ENCODE assay signal across 9 mouse cellular contexts in the genomic region with DNA sequence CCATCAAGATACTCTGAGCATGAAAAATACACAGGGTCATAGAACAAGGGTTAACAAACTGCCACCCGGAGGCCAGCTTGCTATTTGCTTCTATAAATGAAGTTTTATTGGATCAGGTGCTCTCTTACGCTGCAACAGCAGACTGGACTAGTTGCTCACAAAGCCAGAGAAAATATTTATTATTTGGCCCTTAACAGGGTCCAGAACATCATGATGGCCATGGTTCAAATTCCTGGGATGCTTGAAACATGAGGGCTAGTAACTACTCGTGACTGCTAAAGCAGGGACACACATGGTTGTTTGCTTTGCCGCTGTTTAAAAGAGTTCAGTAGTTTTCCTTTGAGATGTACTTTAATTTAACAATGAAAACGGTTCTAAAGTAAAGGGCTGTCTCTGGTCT. TPM values are rescaled to one million over a fixed set of nuclear protein-coding genes. Genes with fewer than 3 reads are reported as not detected.
A peak's percentile ranks its signal among the peaks of the same experiment; 100 is the strongest.
DNase-seq lines count a peak whose midpoint lies in the region; ATAC-seq and TF ChIP-seq lines count a peak whose summit lies in the region.
"Had no signal": no experiment of that assay in that cellular context is flagged by ENCODE, and none has a peak within 500 bp of the region (broad histone marks: within the 10 kb centered on the region; RNA-seq: fewer than 3 reads in every experiment).

No protein-coding gene starts in this region.

- TF ChIP-seq EP300 in stomach, postnatal 0 days (optimal IDR thresholded peaks at IDR 0.05), result no peak

- no peak for TF ChIP-seq POLR2A in thymus, adult 2 months (IDR thresholded peaks at IDR 0.05; ENCODE audit: control insufficient read depth, extremely low read depth, insufficient read depth, low read length, poor library complexity)

- no peaks in the 10 kb centered on the region for H3K27me3 ChIP-seq in heart, embryonic 15.5 days
- no peaks in the 10 kb centered on the region for H3K27me3 ChIP-seq in limb, embryonic 15.5 days
- no peaks in the 10 kb centered on the region for H3K27me3 ChIP-seq in stomach, postnatal 0 days (ENCODE audit: control insufficient read depth, insufficient read depth, low read length)
- H3K27me3 ChIP-seq in thymus, adult 2 months (ENCODE audit: control insufficient read depth, insufficient read depth, low read length), result no peaks in the 10 kb centered on the region

- H3K27ac ChIP-seq in heart, embryonic 15.5 days, result peak overlapping the region; percentile 81
- H3K27ac ChIP-seq in limb, embryonic 15.5 days, result peak overlapping the region; percentile 84
- 0 out of 2 replicates have a peak overlapping the region, but pooled peaks have one; percentile 1 for H3K27ac ChIP-seq in stomach, postnatal 0 days (replicated peaks)
- H3K27ac ChIP-seq in thymus, adult 2 months (ENCODE audit: control insufficient read depth, insufficient read depth, low read length), result no peak overlapping the region

- peak overlapping the region; percentile 45 for H3K4me2 ChIP-seq in heart, embryonic 15.5 days
- H3K4me2 ChIP-seq in limb, embryonic 15.5 days, result peak overlapping the region; percentile 27; the same call in 1 of the 2 replicates
- H3K4me2 ChIP-seq in stomach, postnatal 0 days (replicated peaks; ENCODE audit: low read depth), result no peak overlapping the region

- peak; percentile 34 for DNase-seq in thymus, postnatal 4 days
- DNase-seq in thymus, postnatal 0 days (ENCODE audit: low spot score), result no peak
- DNase-seq in stomach, postnatal 0 days (ENCODE audit: low spot score), result no peak
- DNase-seq in frontal cortex, postnatal 36 days (ENCODE audit: low spot score in 2 of 2), result no peak
- no peak for DNase-seq in right cerebral cortex, postnatal 14 days
- DNase-seq in thymus, adult 2 months, result no peak
- DNase-seq: midbrain, embryonic 14.5 days had no signal

- H3K9me3 ChIP-seq in heart, embryonic 15.5 days (replicated peaks), result no peaks in the 10 kb centered on the region
- H3K9me3 ChIP-seq in limb, embryonic 15.5 days, result no peaks in the 10 kb centered on the region
- H3K9me3 ChIP-seq in stomach, postnatal 0 days (ENCODE audit: control insufficient read depth, low read length), result no peaks in the 10 kb centered on the region

- H3K4me3 ChIP-seq in heart, embryonic 15.5 days, result peak overlapping the region; percentile 27
- H3K4me3 ChIP-seq in limb, embryonic 15.5 days, result peak overlapping the region; percentile 19
- 0 out of 2 replicates have a peak overlapping the region, but pooled peaks have one; percentile 1 for H3K4me3 ChIP-seq in stomach, postnatal 0 days (ENCODE audit: low read depth, low read length)
- no peak overlapping the region for H3K4me3 ChIP-seq in thymus, adult 2 months (ENCODE audit: control insufficient read depth, insufficient read depth, low read length)

- 28% methylated on average over 5 of the region's 5 CpGs for WGBS in heart, embryonic 15.5 days
- 19% methylated on average over 5 of the region's 5 CpGs for WGBS in limb, embryonic 15.5 days
- WGBS in stomach, postnatal 0 days, result 26% methylated on average over 5 of the region's 5 CpGs
- WGBS in thymus, adult 2 months, result 76% methylated on average over 5 of the region's 5 CpGs

- no peak overlapping the region for H3K9ac ChIP-seq in heart, embryonic 15.5 days
- H3K9ac ChIP-seq in limb, embryonic 15.5 days, result no peak overlapping the region
- H3K9ac ChIP-seq in stomach, postnatal 0 days (ENCODE audit: low read length), result no peak overlapping the region

- no peak for TF ChIP-seq CTCF in stomach, postnatal 0 days (IDR thresholded peaks at IDR 0.05; ENCODE audit: low read depth)
- TF ChIP-seq CTCF in thymus, adult 2 months (IDR thresholded peaks at IDR 0.05; ENCODE audit: borderline replicate concordance, control insufficient read depth, extremely low read depth, insufficient read depth, low read length, poor library complexity), result no peak

- peaks cover 24% of the 10 kb centered on the region for H3K4me1 ChIP-seq in heart, embryonic 15.5 days (replicated peaks)
- H3K4me1 ChIP-seq in limb, embryonic 15.5 days, result peaks cover 14% of the 10 kb centered on the region
- no peaks in the 10 kb centered on the region for H3K4me1 ChIP-seq in stomach, postnatal 0 days (replicated peaks; ENCODE audit: control insufficient read depth, insufficient read depth)
- H3K4me1 ChIP-seq in thymus, adult 2 months (replicated peaks; ENCODE audit: control insufficient read depth, insufficient read depth, low read length), result peaks cover 7% of the 10 kb centered on the region; the same call in 1 of the 2 replicates

- no peak for ATAC-seq in heart, embryonic 15.5 days (replicated peaks; ENCODE audit: insufficient number of reproducible peaks, insufficient read depth, low FRiP score, low read depth)
- ATAC-seq in limb, embryonic 15.5 days (ENCODE audit: insufficient number of reproducible peaks, low FRiP score, low TSS enrichment, low read depth), result no peak
- ATAC-seq in stomach, postnatal 0 days (ENCODE audit: low FRiP score, low TSS enrichment), result no peak

- no peaks in the 10 kb centered on the region for H3K36me3 ChIP-seq in heart, embryonic 15.5 days
- no peaks in the 10 kb centered on the region for H3K36me3 ChIP-seq in limb, embryonic 15.5 days
- H3K36me3 ChIP-seq in stomach, postnatal 0 days (ENCODE audit: control insufficient read depth, insufficient read depth, low read length), result no peaks in the 10 kb centered on the region
- H3K36me3 ChIP-seq in thymus, adult 2 months (ENCODE audit: control insufficient read depth, insufficient read depth, low read length), result peaks cover 6% of the 10 kb centered on the region; the same call in 1 of the 2 replicates

RNA-seq across cellular contexts. Expression of a gene that starts 1.5 kb away (rescaled TPM):
- 17.2 and 17.8 TPM in 2 replicates for polyA plus RNA-seq in thymus, postnatal 0 days (2015; fragmentation: Nextera tagmentation; extraction: Ambion mirVana)
- polyA plus RNA-seq in heart, embryonic 15.5 days (2015; fragmentation: Nextera tagmentation; extraction: Ambion mirVana), result 7.7 and 8.9 TPM in 2 replicates
- 12.7 and 13.6 TPM in 2 replicates for polyA plus RNA-seq in limb, embryonic 15.5 days (2015; fragmentation: Nextera tagmentation; extraction: Ambion mirVana)
- polyA plus RNA-seq in stomach, postnatal 0 days (2015; fragmentation: Nextera tagmentation; extraction: Ambion mirVana), result 2.3 and 2.5 TPM in 2 replicates
- 5.5 and 7.4 TPM in 2 replicates for polyA plus RNA-seq in thymus, adult 2 months (2012; rRNA removed)

RNA-seq across cellular contexts. Expression of a gene that starts 24.7 kb away (rescaled TPM):
- polyA plus RNA-seq in thymus, postnatal 0 days (2015; fragmentation: Nextera tagmentation; extraction: Ambion mirVana), result 146 and 150 TPM in 2 replicates
- 29.7 and 34.2 TPM in 2 replicates for polyA plus RNA-seq in heart, embryonic 15.5 days (2015; fragmentation: Nextera tagmentation; extraction: Ambion mirVana)
- 46.1 and 50.2 TPM in 2 replicates for polyA plus RNA-seq in limb, embryonic 15.5 days (2015; fragmentation: Nextera tagmentation; extraction: Ambion mirVana)
- 18.1 and 19.1 TPM in 2 replicates for polyA plus RNA-seq in stomach, postnatal 0 days (2015; fragmentation: Nextera tagmentation; extraction: Ambion mirVana)
- polyA plus RNA-seq in thymus, adult 2 months (2012; rRNA removed), result 119 and 136 TPM in 2 replicates

RNA-seq across cellular contexts. Expression of a gene that starts 31.4 kb away (rescaled TPM):
- 32.1 and 40.7 TPM in 2 replicates for polyA plus RNA-seq in thymus, postnatal 0 days (2015; fragmentation: Nextera tagmentation; extraction: Ambion mirVana)
- polyA plus RNA-seq in heart, embryonic 15.5 days (2015; fragmentation: Nextera tagmentation; extraction: Ambion mirVana), result 0.98 and 2.9 TPM in 2 replicates
- 1.8 and 2.0 TPM in 2 replicates for polyA plus RNA-seq in limb, embryonic 15.5 days (2015; fragmentation: Nextera tagmentation; extraction: Ambion mirVana)
- polyA plus RNA-seq in stomach, postnatal 0 days (2015; fragmentation: Nextera tagmentation; extraction: Ambion mirVana), result 2.5 and 2.7 TPM in 2 replicates
- polyA plus RNA-seq in thymus, adult 2 months (2012; rRNA removed), result 6.1 and 7.8 TPM in 2 replicates

RNA-seq across cellular contexts. Expression of a gene that starts 49.8 kb away (rescaled TPM):
- polyA plus RNA-seq in thymus, postnatal 0 days (2015; fragmentation: Nextera tagmentation; extraction: Ambion mirVana), result 1.5 and 2.4 TPM in 2 replicates
- 2.1 and 2.5 TPM in 2 replicates for polyA plus RNA-seq in heart, embryonic 15.5 days (2015; fragmentation: Nextera tagmentation; extraction: Ambion mirVana)
- 0.72 and 0.86 TPM in 2 replicates for polyA plus RNA-seq in limb, embryonic 15.5 days (2015; fragmentation: Nextera tagmentation; extraction: Ambion mirVana)
- 8.7 and 8.8 TPM in 2 replicates for polyA plus RNA-seq in stomach, postnatal 0 days (2015; fragmentation: Nextera tagmentation; extraction: Ambion mirVana)
- polyA plus RNA-seq in thymus, adult 2 months (2012; rRNA removed), result 1.6 and 2.2 TPM in 2 replicates

RNA-seq across cellular contexts. Expression of a gene that starts 55.8 kb away (rescaled TPM):
- polyA plus RNA-seq in thymus, postnatal 0 days (2015; fragmentation: Nextera tagmentation; extraction: Ambion mirVana), result 6.6 and 7.7 TPM in 2 replicates
- 0.34 and 0.82 TPM in 2 replicates for polyA plus RNA-seq in heart, embryonic 15.5 days (2015; fragmentation: Nextera tagmentation; extraction: Ambion mirVana)
- 0.15 and 0.40 TPM in 2 replicates for polyA plus RNA-seq in limb, embryonic 15.5 days (2015; fragmentation: Nextera tagmentation; extraction: Ambion mirVana)
- 0.61 and 0.74 TPM in 2 replicates for polyA plus RNA-seq in stomach, postnatal 0 days (2015; fragmentation: Nextera tagmentation; extraction: Ambion mirVana)
- polyA plus RNA-seq in thymus, adult 2 months (2012; rRNA removed), result 1.5 and 2.3 TPM in 2 replicates
